Comparison of ENCODE assay signal across 21 mouse cellular contexts in the genomic region with DNA sequence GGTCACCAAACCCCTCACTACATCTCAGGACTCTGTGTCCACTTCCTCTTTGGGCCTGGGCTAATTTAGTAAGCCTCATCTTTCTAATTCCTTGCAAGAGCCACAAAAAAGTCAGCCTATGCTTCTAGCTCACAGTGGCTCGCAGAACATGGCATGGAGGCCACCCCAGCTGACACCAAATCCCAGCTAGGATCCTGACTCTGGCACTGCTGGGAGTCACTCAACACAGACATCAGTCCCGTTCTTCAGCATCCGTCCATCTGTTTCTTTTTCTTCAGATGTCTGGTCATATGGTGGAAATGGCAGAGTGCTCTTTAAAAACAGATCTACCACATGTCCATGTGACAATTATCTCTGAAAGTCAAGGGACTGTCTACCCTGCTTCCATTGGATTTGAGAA. TPM values are rescaled to one million over a fixed set of nuclear protein-coding genes. Genes with fewer than 3 reads are reported as not detected.
DNase-seq lines count a peak whose midpoint lies in the region; ATAC-seq lines count a peak whose summit lies in the region.
"Had no signal": no experiment of that assay in that cellular context is flagged by ENCODE, and none has a peak within 500 bp of the region (broad histone marks: within the 10 kb centered on the region; RNA-seq: fewer than 3 reads in every experiment).

No protein-coding gene starts in this region.

- H3K9ac ChIP-seq in forebrain, embryonic 14.5 days (ENCODE audit: low read length), result no peak overlapping the region
- H3K9ac ChIP-seq in forebrain, embryonic 11.5 days (ENCODE audit: low read length), result no peak overlapping the region
- no peak overlapping the region for H3K9ac ChIP-seq in intestine, embryonic 16.5 days (ENCODE audit: low read depth, low read length)
- no peak overlapping the region for H3K9ac ChIP-seq in intestine, embryonic 15.5 days
- H3K9ac ChIP-seq: embryonic facial prominence, embryonic 13.5 days; forebrain, embryonic 15.5 days; limb, embryonic 15.5 days; lung, embryonic 15.5 days; midbrain, embryonic 13.5 days had no signal

- no peaks in the 10 kb centered on the region for H3K9me3 ChIP-seq in forebrain, embryonic 14.5 days (replicated peaks; ENCODE audit: control insufficient read depth, low read length)
- H3K9me3 ChIP-seq in forebrain, embryonic 11.5 days (ENCODE audit: control insufficient read depth, low read length), result no peaks in the 10 kb centered on the region
- no peaks in the 10 kb centered on the region for H3K9me3 ChIP-seq in intestine, embryonic 16.5 days (ENCODE audit: control insufficient read depth, low read length)
- no peaks in the 10 kb centered on the region for H3K9me3 ChIP-seq in intestine, embryonic 15.5 days
- H3K9me3 ChIP-seq: embryonic facial prominence, embryonic 13.5 days; forebrain, embryonic 15.5 days; limb, embryonic 15.5 days; lung, embryonic 15.5 days; midbrain, embryonic 13.5 days had no signal

- no peaks in the 10 kb centered on the region for H3K36me3 ChIP-seq in forebrain, embryonic 14.5 days (ENCODE audit: control insufficient read depth, insufficient read depth, low read length)
- H3K36me3 ChIP-seq in forebrain, embryonic 11.5 days (ENCODE audit: control insufficient read depth, insufficient read depth, low read length), result no peaks in the 10 kb centered on the region
- H3K36me3 ChIP-seq in intestine, embryonic 16.5 days (ENCODE audit: control insufficient read depth, insufficient read depth, low read length), result no peaks in the 10 kb centered on the region
- H3K36me3 ChIP-seq in intestine, embryonic 15.5 days, result no peaks in the 10 kb centered on the region
- H3K36me3 ChIP-seq: embryonic facial prominence, embryonic 13.5 days; forebrain, embryonic 15.5 days; limb, embryonic 15.5 days; lung, embryonic 15.5 days; midbrain, embryonic 13.5 days had no signal

- 84% methylated on average over 3 of the region's 3 CpGs for WGBS in forebrain, embryonic 14.5 days
- 90% methylated on average over 3 of the region's 3 CpGs for whole genome bisulfite sequencing in forebrain, embryonic 11.5 days
- 87% methylated on average over 3 of the region's 3 CpGs for WGBS in intestine, embryonic 16.5 days
- 86% methylated on average over 3 of the region's 3 CpGs for WGBS in intestine, embryonic 15.5 days

- no peaks in the 10 kb centered on the region for H3K4me1 ChIP-seq in forebrain, embryonic 14.5 days (ENCODE audit: control insufficient read depth, insufficient read depth, low read length)
- H3K4me1 ChIP-seq in forebrain, embryonic 11.5 days (replicated peaks; ENCODE audit: control insufficient read depth, insufficient read depth, low read length), result no peaks in the 10 kb centered on the region
- H3K4me1 ChIP-seq in intestine, embryonic 16.5 days (ENCODE audit: control insufficient read depth, insufficient read depth, low read length), result peaks cover 16% of the 10 kb centered on the region
- H3K4me1 ChIP-seq in intestine, embryonic 15.5 days (replicated peaks), result peaks cover 13% of the 10 kb centered on the region
- H3K4me1 ChIP-seq: embryonic facial prominence, embryonic 13.5 days; midbrain, embryonic 13.5 days had no signal

- ATAC-seq in forebrain, embryonic 14.5 days, result no peak
- ATAC-seq in forebrain, embryonic 11.5 days (replicated peaks; ENCODE audit: low FRiP score), result no peak
- no peak for ATAC-seq in intestine, embryonic 16.5 days
- ATAC-seq in intestine, embryonic 15.5 days, result no peak
- no peak for ATAC-seq in megakaryocyte-erythroid progenitor cell, adult 5-6 weeks (replicated peaks; ENCODE audit: low FRiP score, low TSS enrichment, poor library complexity, severe bottlenecking)
- ATAC-seq: forebrain, embryonic 15.5 days; hindbrain, postnatal 0 days; midbrain, embryonic 13.5 days had no signal

- H3K4me2 ChIP-seq in forebrain, embryonic 14.5 days (ENCODE audit: low read length), result no peak overlapping the region
- no peak overlapping the region for H3K4me2 ChIP-seq in forebrain, embryonic 11.5 days (ENCODE audit: low read depth, low read length, severe bottlenecking)
- no peak overlapping the region for H3K4me2 ChIP-seq in intestine, embryonic 16.5 days (ENCODE audit: low read depth, low read length)
- H3K4me2 ChIP-seq in intestine, embryonic 15.5 days (replicated peaks), result no peak overlapping the region
- H3K4me2 ChIP-seq: embryonic facial prominence, embryonic 13.5 days; forebrain, embryonic 15.5 days; limb, embryonic 15.5 days; lung, embryonic 15.5 days; midbrain, embryonic 13.5 days had no signal

- H3K4me3 ChIP-seq in forebrain, embryonic 14.5 days (ENCODE audit: low read depth, low read length), result no peak overlapping the region
- H3K4me3 ChIP-seq in forebrain, embryonic 11.5 days (ENCODE audit: low read depth, low read length), result no peak overlapping the region
- H3K4me3 ChIP-seq in intestine, embryonic 16.5 days (ENCODE audit: low read length), result no peak overlapping the region
- no peak overlapping the region for H3K4me3 ChIP-seq in intestine, embryonic 15.5 days (replicated peaks)
- H3K4me3 ChIP-seq: embryonic facial prominence, embryonic 13.5 days; erythroblast, embryonic 14.5 days; forebrain, embryonic 15.5 days; left cerebral cortex, adult 2 months; limb, embryonic 15.5 days; lung, embryonic 15.5 days; midbrain, embryonic 13.5 days had no signal

- peak; percentile 8 for DNase-seq in forebrain, embryonic 14.5 days (ENCODE audit: low spot score)
- no peak for DNase-seq in forebrain, embryonic 11.5 days (ENCODE audit: low spot score)
- peak; percentile 16 for DNase-seq in testis, postnatal 10 days (ENCODE audit: low spot score)
- DNase-seq in testis, postnatal 14 days (ENCODE audit: low spot score), result no peak
- DNase-seq: adrenal gland, adult 8-10 months; cerebellum, adult 2 months; cerebellum, postnatal 25 days; gastrocnemius, postnatal 25 days; kidney, adult 11 months; kidney, postnatal 10 days had no signal

- no peak overlapping the region for H3K27ac ChIP-seq in forebrain, embryonic 14.5 days (ENCODE audit: low read depth, low read length)
- no peak overlapping the region for H3K27ac ChIP-seq in forebrain, embryonic 11.5 days (ENCODE audit: low read depth, low read length)
- peak overlapping the region; percentile 42; the same call in 1 of the 2 replicates for H3K27ac ChIP-seq in intestine, embryonic 16.5 days (ENCODE audit: low read length)
- no peak overlapping the region; the same call in 1 of the 2 replicates for H3K27ac ChIP-seq in intestine, embryonic 15.5 days
- H3K27ac ChIP-seq: embryonic facial prominence, embryonic 13.5 days; forebrain, embryonic 15.5 days; hindbrain, postnatal 0 days; left cerebral cortex, adult 2 months; limb, embryonic 15.5 days; lung, embryonic 15.5 days; midbrain, embryonic 13.5 days had no signal

- no peaks in the 10 kb centered on the region for H3K27me3 ChIP-seq in forebrain, embryonic 14.5 days (replicated peaks; ENCODE audit: control insufficient read depth, insufficient read depth, low read length)
- H3K27me3 ChIP-seq in forebrain, embryonic 11.5 days (ENCODE audit: control insufficient read depth, insufficient read depth, low read length), result no peaks in the 10 kb centered on the region
- no peaks in the 10 kb centered on the region for H3K27me3 ChIP-seq in intestine, embryonic 16.5 days (replicated peaks; ENCODE audit: control insufficient read depth, insufficient read depth, low read length)
- H3K27me3 ChIP-seq in intestine, embryonic 15.5 days (replicated peaks), result no peaks in the 10 kb centered on the region
- H3K27me3 ChIP-seq: embryonic facial prominence, embryonic 13.5 days; forebrain, embryonic 15.5 days; limb, embryonic 15.5 days; lung, embryonic 15.5 days; midbrain, embryonic 13.5 days had no signal

RNA-seq across cellular contexts. Expression of gene 2610301B20Rik, which starts 45.2 kb away (rescaled TPM):
- polyA plus RNA-seq in forebrain, embryonic 14.5 days (2014; fragmentation: Nextera tagmentation; extraction: Ambion mirVana), result 51.9 and 55.7 TPM in 2 replicates
- polyA plus RNA-seq in forebrain, embryonic 11.5 days (2014; fragmentation: Nextera tagmentation; extraction: Ambion mirVana), result 47.9 and 48.2 TPM in 2 replicates
- polyA plus RNA-seq in intestine, embryonic 16.5 days (2015; fragmentation: Nextera tagmentation; extraction: Ambion mirVana), result 18.8 and 22.0 TPM in 2 replicates
- 21.4 TPM in 2 replicates for polyA plus RNA-seq in intestine, embryonic 15.5 days (2015; fragmentation: Nextera tagmentation; extraction: Ambion mirVana)
- 22.9 and 23.3 TPM in 2 replicates for total RNA-seq in megakaryocyte-erythroid progenitor cell, adult 5-6 weeks (2014; fragmentation: Nextera tagmentation)
- 7.7 and 20.8 TPM in 2 replicates for total RNA-seq in megakaryocyte-erythroid progenitor cell, adult 5-6 weeks (2017)

Comparison
In these comparisons a context has a peak if more than half of its experiments do, and no peak if none do; other contexts are left out.
1. DNase-seq: peak in forebrain, embryonic 14.5 days (single experiment) and testis, postnatal 10 days (single experiment); none in forebrain, embryonic 11.5 days (single experiment) and testis, postnatal 14 days (single experiment).